In genomic region chr1:35388181-35388580, GRCm38 (mm10) we compare ENCODE assay signal across 8 mouse cellular contexts.
A peak's percentile ranks its signal among the peaks of the same experiment; 100 is the strongest.
DNase-seq lines count a peak whose midpoint lies in the region; ATAC-seq lines count a peak whose summit lies in the region.

No protein-coding gene starts in this region.

- no peaks in the 10 kb centered on the region for H3K9me3 ChIP-seq in embryonic facial prominence, embryonic 11.5 days (replicated peaks; ENCODE audit: control insufficient read depth, low read length)

- no peak; the same call in 1 of the 2 replicates for ATAC-seq in embryonic facial prominence, embryonic 11.5 days (replicated peaks; ENCODE audit: insufficient number of reproducible peaks, low FRiP score, low TSS enrichment, low read depth)

- no peak overlapping the region for H3K27ac ChIP-seq in embryonic facial prominence, embryonic 11.5 days (replicated peaks; ENCODE audit: low read depth, low read length)

- no peaks in the 10 kb centered on the region for H3K36me3 ChIP-seq in embryonic facial prominence, embryonic 11.5 days (replicated peaks; ENCODE audit: control insufficient read depth, insufficient read depth, low read depth, low read length)

- H3K4me1 ChIP-seq in embryonic facial prominence, embryonic 11.5 days (ENCODE audit: control insufficient read depth, insufficient read depth, low read length) = no peaks in the 10 kb centered on the region

- H3K9ac ChIP-seq in embryonic facial prominence, embryonic 11.5 days (replicated peaks; ENCODE audit: low read length) = no peak overlapping the region

- H3K4me3 ChIP-seq in embryonic facial prominence, embryonic 11.5 days (ENCODE audit: low read depth, low read length) = no peak overlapping the region

- DNase-seq in gastrocnemius, postnatal 14 days = peak; percentile 17
- no peak for DNase-seq in gastrocnemius, adult 18-20 months (ENCODE audit: low spot score)
- peak; percentile 13 for DNase-seq in 3T3-L1 (ENCODE audit: low read depth, low spot score)
- peak; percentile 36 for DNase-seq in adrenal gland, postnatal 25 days
- DNase-seq in embryonic facial prominence, embryonic 11.5 days (ENCODE audit: low spot score) = peak; percentile 66
- peak; percentile 37 to 62 for DNase-seq in kidney, postnatal 25 days
- DNase-seq in lung, postnatal 10 days = peak; percentile 58
- peak; percentile 39 for DNase-seq in thymus, postnatal 25 days

- H3K4me2 ChIP-seq in embryonic facial prominence, embryonic 11.5 days (ENCODE audit: low read depth, low read length) = no peak overlapping the region

- intact Hi-C loops in gastrocnemius, postnatal 14 days (cut with DNase I; ENCODE audit: low total_unique reads) = no loop called here

- WGBS in embryonic facial prominence, embryonic 11.5 days = 30% methylated on average over 6 of the region's 6 CpGs

- H3K27me3 ChIP-seq in embryonic facial prominence, embryonic 11.5 days (ENCODE audit: control insufficient read depth, insufficient read depth, low read length) = no peaks in the 10 kb centered on the region
